Mouse (Mus musculus): Measurements from ENCODE around the gene Tmem245. TPM values are rescaled to one million over a fixed set of nuclear protein-coding genes. Genes with fewer than 3 reads are reported as not detected.

Gene Tmem245
- total and polyA plus RNA-seq, 3 experiments = 7.3 to 15.0 (median 7.7) TPM

DNA sequence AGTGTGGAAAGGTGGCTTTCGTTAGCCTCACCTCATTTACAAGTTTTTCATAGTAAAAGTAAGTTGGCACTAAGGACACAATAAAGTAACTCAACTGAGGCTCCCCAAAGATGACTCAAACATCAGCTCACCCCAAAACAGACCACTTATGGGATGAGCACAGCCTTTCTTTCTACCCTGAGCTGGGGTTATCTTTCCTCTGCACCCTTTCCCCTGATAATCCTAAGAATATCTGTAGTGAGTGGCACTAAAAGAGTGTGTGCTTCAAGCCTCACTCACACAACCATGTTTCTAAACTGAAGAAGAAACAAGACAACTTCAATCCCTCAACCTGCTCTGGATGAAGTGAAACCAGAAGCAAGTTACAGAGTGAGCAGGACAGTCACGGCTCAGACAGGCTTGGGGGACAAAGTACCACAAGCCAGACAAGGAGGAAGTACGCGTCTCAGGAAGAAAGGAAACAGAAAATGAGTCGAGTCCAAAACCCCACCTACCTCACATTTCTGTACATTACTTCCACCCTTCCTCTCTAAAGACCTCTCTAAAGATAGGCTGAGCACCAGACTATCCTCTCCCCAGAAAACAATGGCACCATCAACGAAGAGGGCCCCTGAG lies 54.6 kb downstream of the Tmem245 start:
- Histone ChIP-seq H3K36me3 (ENCODE audit: control insufficient read depth in 1 of 2, insufficient read depth in 2 of 2, low read length in 2 of 2) (peaks cover 8 to 10% of the 10 kb centered on the region in 2 experiments), H3K27me3 (ENCODE audit: control insufficient read depth in 1 of 2, insufficient read depth in 2 of 2, low read length in 2 of 2) (no peaks in the 10 kb centered on the region)
- TF ChIP-seq TCF12 (IDR thresholded peaks at IDR 0.05; ENCODE audit: low read depth, low read length) (no peak), MAFK (IDR thresholded peaks at IDR 0.05; ENCODE audit: borderline replicate concordance, low read depth, low read length) (no peak), EP300 (IDR thresholded peaks at IDR 0.05; ENCODE audit: low read depth in 1 of 2, low read length in 2 of 2) (peak in 1 of 2 experiments; percentile 25; a peak in 1 of 4 replicates), TBP (IDR thresholded peaks at IDR 0.05; ENCODE audit: low read depth, low read length) (no peak), GATA1 (IDR thresholded peaks at IDR 0.05; ENCODE audit: low read depth, low read length) (peak; percentile 53), NRF1 (IDR thresholded peaks at IDR 0.05; ENCODE audit: insufficient read depth, low read depth, low read length, poor library complexity, severe bottlenecking) (no peak), GABPA (IDR thresholded peaks at IDR 0.05; ENCODE audit: low read depth, low read length) (no peak), CHD1 (IDR thresholded peaks at IDR 0.05; ENCODE audit: low read depth, low read length) (no peak), MYC (IDR thresholded peaks at IDR 0.05; ENCODE audit: low read depth, low read length) (no peak), NELFE (IDR thresholded peaks at IDR 0.05; ENCODE audit: low read depth, low read length) (no peak), MAX (IDR thresholded peaks at IDR 0.05; ENCODE audit: low read length) (no peak), POLR2A (IDR thresholded peaks at IDR 0.05; ENCODE audit: control insufficient read depth in 1 of 2, insufficient read depth in 1 of 2, low read depth in 1 of 2, low read length in 2 of 2, poor library complexity in 1 of 2) (no peak), HCFC1 (IDR thresholded peaks at IDR 0.05; ENCODE audit: low read depth, low read length) (no peak), ZKSCAN1 (IDR thresholded peaks at IDR 0.05; ENCODE audit: low read depth, low read length) (no peak)

GRCm38 (mm10) chr4:56888483-56888882 lies 58.8 kb downstream of the Tmem245 start:
- Histone ChIP-seq H3K4me1 (ENCODE audit: control insufficient read depth in 1 of 2, insufficient read depth in 2 of 2, low read length in 2 of 2) (peaks cover 7 to 9% of the 10 kb centered on the region in 2 experiments), H3K79me2 (ENCODE audit: control insufficient read depth, insufficient read depth, low read length, poor library complexity) (no peaks in the 10 kb centered on the region), H3K36me3 (ENCODE audit: control insufficient read depth in 1 of 2, insufficient read depth in 2 of 2, low read length in 2 of 2) (peaks cover 7 to 9% of the 10 kb centered on the region in 2 experiments), H3K9me3 (replicated peaks; ENCODE audit: insufficient read depth, low read length) (no peaks in the 10 kb centered on the region), H3K27ac (ENCODE audit: control insufficient read depth, low read depth, low read length) (no peak overlapping the region), H3K4me3 (ENCODE audit: control insufficient read depth in 1 of 2, insufficient read depth in 1 of 2, low read depth in 2 of 2, low read length in 2 of 2) (no peak overlapping the region), H3K9ac (ENCODE audit: control insufficient read depth, low read depth, low read length, poor library complexity, severe bottlenecking) (no peak overlapping the region), H3K27me3 (ENCODE audit: control insufficient read depth in 1 of 2, insufficient read depth in 2 of 2, low read length in 2 of 2) (no peaks in the 10 kb centered on the region)
- DNase-seq (ENCODE audit: low read depth, low spot score) = no peak
- TF ChIP-seq MAFK (IDR thresholded peaks at IDR 0.05; ENCODE audit: borderline replicate concordance, low read depth, low read length) (no peak), GATA1 (IDR thresholded peaks at IDR 0.05; ENCODE audit: low read depth, low read length) (no peak), POLR2A (IDR thresholded peaks at IDR 0.05; ENCODE audit: control insufficient read depth in 1 of 2, insufficient read depth in 1 of 2, low read depth in 1 of 2, low read length in 2 of 2, poor library complexity in 1 of 2) (no peak), SIN3A (IDR thresholded peaks at IDR 0.05; ENCODE audit: low read length) (no peak), SMC3 (IDR thresholded peaks at IDR 0.05; ENCODE audit: low read depth, low read length) (no peak), ZC3H11A (IDR thresholded peaks at IDR 0.05; ENCODE audit: low read depth, low read length) (no peak), ZMIZ1 (IDR thresholded peaks at IDR 0.05; ENCODE audit: low read depth, low read length) (no peak), MAZ (IDR thresholded peaks at IDR 0.05; ENCODE audit: low read depth, low read length) (no peak), HCFC1 (IDR thresholded peaks at IDR 0.05; ENCODE audit: low read depth, low read length) (no peak), ZKSCAN1 (IDR thresholded peaks at IDR 0.05; ENCODE audit: low read depth, low read length) (no peak), USF2 (IDR thresholded peaks at IDR 0.05; ENCODE audit: borderline replicate concordance in 1 of 2, insufficient read depth in 1 of 2, low read depth in 1 of 2, low read length in 2 of 2) (no peak), E2F4 (IDR thresholded peaks at IDR 0.05; ENCODE audit: borderline replicate concordance, low read depth, low read length) (no peak), MXI1 (IDR thresholded peaks at IDR 0.05; ENCODE audit: low read depth, low read length) (no peak)

More for the DNA sequence above, 54.6 kb downstream of the Tmem245 start:
- 0 out of 4 replicates have a peak overlapping the region, but pooled peaks of 1 of the 2 experiments have one; percentile 25 for H3K4me3 ChIP-seq (ENCODE audit: control insufficient read depth in 1 of 2, insufficient read depth in 1 of 2, low read depth in 2 of 2, low read length in 2 of 2)
- H3K9me3 ChIP-seq (replicated peaks; ENCODE audit: insufficient read depth, low read length) = no peaks in the 10 kb centered on the region
- H3K4me1 ChIP-seq (ENCODE audit: control insufficient read depth in 1 of 2, insufficient read depth in 2 of 2, low read length in 2 of 2) = peaks cover 7 to 9% of the 10 kb centered on the region in 2 experiments
- H3K79me2 ChIP-seq (ENCODE audit: control insufficient read depth, insufficient read depth, low read length, poor library complexity) = no peaks in the 10 kb centered on the region
- H3K9ac ChIP-seq (ENCODE audit: control insufficient read depth, low read depth, low read length, poor library complexity, severe bottlenecking) = 0 out of 2 replicates have a peak overlapping the region, but pooled peaks have one; percentile 4
- DNase-seq (ENCODE audit: low read depth, low spot score) = peak; percentile 49
- H3K27ac ChIP-seq (ENCODE audit: control insufficient read depth, low read depth, low read length) = peak overlapping the region; percentile 71
